Mouse (Mus musculus) spleen, adult 2 months (tissue): ENCODE data around the gene Rere.

ENCODE experiments used
- CTCF ChIP-seq: fragments of 200-500 bp; IDR thresholded peaks from 2 replicates; pipeline ENCODE4 v1.5.1; 2011; ENCODE audit warnings: mild to moderate bottlenecking, inconsistent platforms; ENCODE audit not compliant: insufficient read depth, insufficient read length, insufficient replicate concordance; ENCODE audit errors: extremely low read depth
- POLR2A ChIP-seq: fragments of 200-500 bp; IDR thresholded peaks from 2 replicates; pipeline ENCODE4 v1.6.1; 2011; ENCODE audit warnings: low read depth, low read length, inconsistent platforms

GRCm38 (mm10) chr4:150556382-150557221 is 275.2 kb downstream of the Rere start:
- no peak for TF ChIP-seq POLR2A
- TF ChIP-seq CTCF: no peak
